Mouse (Mus musculus): ENCODE measurements at regions not wholly inside any gene's neighbourhood (a gene's known extent, or its start where the extent isn't known, plus 50 kb on each side); places are given as distances from the start of the nearest gene placed in this dataset.

DNA sequence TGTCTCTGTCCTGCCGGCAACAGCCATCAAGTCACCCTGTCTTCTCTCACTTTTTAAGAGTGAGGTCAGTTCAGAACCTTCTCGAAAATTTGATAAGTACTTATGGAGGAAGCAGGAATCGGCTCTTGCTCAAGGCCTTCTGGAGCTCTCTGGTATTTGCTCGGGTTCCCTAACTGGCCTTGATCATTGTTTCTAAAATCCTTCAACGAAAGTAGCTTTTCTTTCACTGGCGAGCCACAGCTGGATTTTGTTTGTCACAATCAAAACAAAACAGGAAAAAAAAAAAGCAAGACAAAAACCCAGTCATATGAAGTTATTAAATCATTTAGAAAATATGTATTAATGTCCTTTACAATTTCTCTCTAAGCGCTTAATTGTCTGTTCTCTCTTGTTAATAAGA lies 156.6 kb upstream of the Tex13c2 start:
- Histone ChIP-seq H3K4me1 (ENCODE audit: control insufficient read depth, insufficient read depth, low read length) (no peaks in the 10 kb centered on the region), H3K4me3 (ENCODE audit: control insufficient read depth, low read depth, low read length) (no peak overlapping the region), H3K27ac (ENCODE audit: control insufficient read depth, insufficient read depth, low read depth, low read length) (no peak overlapping the region), H3K27me3 (ENCODE audit: control insufficient read depth, insufficient read depth, low read length) (no peaks in the 10 kb centered on the region), H3K36me3 (ENCODE audit: control insufficient read depth, insufficient read depth, low read length) (no peaks in the 10 kb centered on the region)
- TF ChIP-seq CTCF (IDR thresholded peaks at IDR 0.05; ENCODE audit: control insufficient read depth, insufficient read depth, insufficient replicate concordance, low read depth, low read length) (no peak), POLR2A (IDR thresholded peaks at IDR 0.05; ENCODE audit: control insufficient read depth, low read depth, low read length) (no peak)

DNA sequence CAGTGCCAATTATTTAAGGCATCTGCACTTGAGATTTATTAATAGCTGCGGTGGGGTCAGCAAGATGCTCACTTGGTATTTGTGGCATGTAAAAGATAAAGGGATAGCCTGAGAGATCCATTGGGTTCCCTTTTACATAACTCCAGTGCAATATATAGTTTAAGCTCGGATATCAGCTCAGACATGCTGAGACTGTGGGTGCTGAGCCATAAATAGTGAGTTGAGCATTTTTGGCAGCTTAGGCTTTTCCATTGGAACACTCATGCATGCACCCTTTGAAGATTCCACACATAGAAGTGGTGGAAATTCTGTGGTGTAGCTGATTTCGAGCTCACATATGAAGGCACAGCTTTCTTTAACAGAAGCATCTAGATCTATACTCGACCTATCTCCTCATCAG lies 155.9 kb upstream of the Tex13c2 start:
- H3K27ac ChIP-seq (ENCODE audit: control insufficient read depth, insufficient read depth, low read depth, low read length), result no peak overlapping the region
- H3K27me3 ChIP-seq (ENCODE audit: control insufficient read depth, insufficient read depth, low read length), result no peaks in the 10 kb centered on the region
- TF ChIP-seq POLR2A (IDR thresholded peaks at IDR 0.05; ENCODE audit: control insufficient read depth, low read depth, low read length) (no peak), CTCF (IDR thresholded peaks at IDR 0.05; ENCODE audit: control insufficient read depth, insufficient read depth, insufficient replicate concordance, low read depth, low read length) (no peak)
- no peaks in the 10 kb centered on the region for H3K36me3 ChIP-seq (ENCODE audit: control insufficient read depth, insufficient read depth, low read length)
- H3K4me3 ChIP-seq (ENCODE audit: control insufficient read depth, low read depth, low read length), result no peak overlapping the region
- H3K4me1 ChIP-seq (ENCODE audit: control insufficient read depth, insufficient read depth, low read length), result no peaks in the 10 kb centered on the region

DNA sequence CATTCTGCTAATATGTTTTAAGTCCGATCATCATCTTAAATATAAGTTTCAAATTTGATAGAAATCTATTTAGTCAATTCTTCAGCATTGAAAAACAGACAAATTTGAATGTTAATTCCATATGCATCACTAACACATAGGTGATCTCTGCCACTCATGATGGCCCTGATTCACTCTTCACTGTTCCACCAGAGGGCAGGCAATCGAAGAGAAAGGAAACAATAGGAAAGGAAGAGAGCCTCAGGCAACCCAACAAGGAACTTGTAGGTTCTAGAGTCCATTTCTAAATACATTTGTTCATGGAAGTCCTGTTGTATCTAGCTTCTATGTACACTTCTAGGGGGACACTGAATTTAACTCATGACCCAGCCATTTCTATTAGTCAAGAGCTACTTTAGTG lies 154.7 kb upstream of the Tex13c2 start:
- Histone ChIP-seq H3K27me3 (ENCODE audit: control insufficient read depth, insufficient read depth, low read length) (no peaks in the 10 kb centered on the region), H3K4me1 (ENCODE audit: control insufficient read depth, insufficient read depth, low read length) (no peaks in the 10 kb centered on the region), H3K27ac (ENCODE audit: control insufficient read depth, insufficient read depth, low read depth, low read length) (no peak overlapping the region), H3K4me3 (ENCODE audit: control insufficient read depth, low read depth, low read length) (no peak overlapping the region), H3K36me3 (ENCODE audit: control insufficient read depth, insufficient read depth, low read length) (no peaks in the 10 kb centered on the region)
- TF ChIP-seq CTCF (IDR thresholded peaks at IDR 0.05; ENCODE audit: control insufficient read depth, insufficient read depth, insufficient replicate concordance, low read depth, low read length), result no peak
- no peak for TF ChIP-seq POLR2A (IDR thresholded peaks at IDR 0.05; ENCODE audit: control insufficient read depth, low read depth, low read length)

DNA sequence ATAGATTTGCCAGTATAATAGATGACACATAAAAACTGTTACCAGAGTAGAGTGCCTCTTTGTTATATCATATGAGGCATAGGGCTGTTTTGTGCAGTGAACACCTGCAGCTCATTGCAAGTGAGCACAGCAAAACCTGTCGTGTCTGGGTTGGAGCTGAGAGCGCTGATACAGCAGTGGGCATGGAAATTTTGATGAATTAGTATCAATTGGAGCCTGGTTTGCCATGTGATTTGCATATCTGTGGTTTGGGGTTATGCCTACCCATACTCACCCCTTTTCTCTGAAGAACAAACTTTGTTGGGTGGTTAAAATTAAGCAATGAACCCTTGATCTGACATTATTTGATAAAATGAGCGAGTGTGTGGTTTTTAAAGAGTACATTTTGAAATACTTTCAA lies 152.7 kb upstream of the Tex13c2 start:
- no peaks in the 10 kb centered on the region for H3K36me3 ChIP-seq (ENCODE audit: control insufficient read depth, insufficient read depth, low read length)
- H3K27ac ChIP-seq (ENCODE audit: control insufficient read depth, insufficient read depth, low read depth, low read length), result no peak overlapping the region
- no peaks in the 10 kb centered on the region for H3K27me3 ChIP-seq (ENCODE audit: control insufficient read depth, insufficient read depth, low read length)
- TF ChIP-seq CTCF (IDR thresholded peaks at IDR 0.05; ENCODE audit: control insufficient read depth, insufficient read depth, insufficient replicate concordance, low read depth, low read length) (no peak), POLR2A (IDR thresholded peaks at IDR 0.05; ENCODE audit: control insufficient read depth, low read depth, low read length) (no peak)
- no peak overlapping the region for H3K4me3 ChIP-seq (ENCODE audit: control insufficient read depth, low read depth, low read length)
- no peaks in the 10 kb centered on the region for H3K4me1 ChIP-seq (ENCODE audit: control insufficient read depth, insufficient read depth, low read length)

DNA sequence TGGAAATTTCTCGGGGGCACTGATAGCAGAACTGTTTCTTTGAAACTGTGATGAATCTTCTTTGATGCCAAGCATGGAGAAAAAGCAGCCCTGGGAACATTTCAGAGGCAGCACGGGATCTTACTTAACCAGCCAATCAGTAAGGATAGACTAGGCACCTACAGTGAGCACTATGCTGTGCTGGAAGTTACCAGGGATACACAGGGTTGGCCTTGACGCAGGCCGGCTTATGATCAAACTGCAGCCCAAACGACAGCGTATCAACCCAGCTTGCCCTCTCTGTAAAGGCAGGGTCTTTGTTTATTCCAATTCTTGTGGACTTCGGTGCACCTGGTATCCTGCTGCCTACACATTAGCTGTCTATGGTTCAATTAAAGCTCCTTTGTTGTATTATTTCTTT lies 147.1 kb upstream of the Tex13c2 start:
- H3K27ac ChIP-seq (ENCODE audit: control insufficient read depth, insufficient read depth, low read depth, low read length), result no peak overlapping the region

DNA sequence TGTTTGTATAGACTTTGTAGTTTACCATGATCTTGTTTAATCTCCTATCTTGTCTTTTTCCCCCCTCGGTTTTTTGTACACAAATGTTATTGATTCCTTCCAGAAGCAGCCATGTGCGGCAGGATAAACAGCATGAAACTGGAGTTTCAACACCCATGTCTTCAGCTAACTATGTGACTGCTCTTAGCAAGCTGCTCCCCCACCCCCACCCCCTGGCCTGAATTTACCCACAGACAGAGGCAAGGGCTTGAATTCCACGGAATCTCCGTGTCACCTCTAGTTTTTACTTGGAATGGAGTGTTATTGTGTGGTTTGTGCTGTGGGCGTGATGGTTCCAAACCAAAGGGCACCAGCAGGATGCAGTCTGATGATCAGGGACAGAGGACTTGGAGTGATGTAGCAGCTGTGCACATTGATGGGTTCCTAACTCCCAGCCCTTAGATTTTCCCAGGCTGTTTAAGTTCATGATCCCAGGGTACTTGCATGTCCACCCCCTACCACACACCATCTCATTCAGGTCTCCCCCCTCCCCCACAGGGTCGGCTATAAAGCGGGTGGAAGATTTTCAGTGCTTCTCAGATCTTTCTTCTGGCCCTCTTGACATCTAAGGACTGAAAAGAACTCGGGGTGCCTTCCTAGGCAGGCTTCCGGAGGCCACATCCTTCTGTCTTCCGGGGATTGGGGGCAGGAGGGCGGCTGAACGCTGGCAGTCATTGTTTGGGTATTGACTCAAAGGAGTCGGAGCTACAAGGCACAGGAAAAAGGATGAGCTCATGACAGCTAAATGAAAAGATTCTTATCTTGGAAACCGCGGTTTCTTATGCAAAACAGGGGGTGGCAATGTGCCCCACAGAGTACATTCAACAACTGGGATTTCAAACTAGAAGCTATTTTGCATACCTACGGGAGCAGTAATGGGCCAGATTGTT lies 146.3 kb upstream of the Tex13c2 start:
- Histone ChIP-seq H3K27ac (ENCODE audit: control insufficient read depth, insufficient read depth, low read depth, low read length) (no peak overlapping the region), H3K4me1 (ENCODE audit: control insufficient read depth, insufficient read depth, low read length) (no peaks in the 10 kb centered on the region), H3K4me3 (ENCODE audit: control insufficient read depth, low read depth, low read length) (no peak overlapping the region), H3K27me3 (ENCODE audit: control insufficient read depth, insufficient read depth, low read length) (no peaks in the 10 kb centered on the region), H3K36me3 (ENCODE audit: control insufficient read depth, insufficient read depth, low read length) (no peaks in the 10 kb centered on the region)
- TF ChIP-seq CTCF (IDR thresholded peaks at IDR 0.05; ENCODE audit: control insufficient read depth, insufficient read depth, insufficient replicate concordance, low read depth, low read length) (no peak), POLR2A (IDR thresholded peaks at IDR 0.05; ENCODE audit: control insufficient read depth, low read depth, low read length) (no peak)

More for the DNA sequence above, 147.1 kb upstream of the Tex13c2 start:
- H3K4me3 ChIP-seq (ENCODE audit: control insufficient read depth, low read depth, low read length), result no peak overlapping the region
- no peak for TF ChIP-seq CTCF (IDR thresholded peaks at IDR 0.05; ENCODE audit: control insufficient read depth, insufficient read depth, insufficient replicate concordance, low read depth, low read length)
- no peak for TF ChIP-seq POLR2A (IDR thresholded peaks at IDR 0.05; ENCODE audit: control insufficient read depth, low read depth, low read length)
- no peaks in the 10 kb centered on the region for H3K36me3 ChIP-seq (ENCODE audit: control insufficient read depth, insufficient read depth, low read length)
- no peaks in the 10 kb centered on the region for H3K27me3 ChIP-seq (ENCODE audit: control insufficient read depth, insufficient read depth, low read length)
- H3K4me1 ChIP-seq (ENCODE audit: control insufficient read depth, insufficient read depth, low read length), result no peaks in the 10 kb centered on the region

DNA sequence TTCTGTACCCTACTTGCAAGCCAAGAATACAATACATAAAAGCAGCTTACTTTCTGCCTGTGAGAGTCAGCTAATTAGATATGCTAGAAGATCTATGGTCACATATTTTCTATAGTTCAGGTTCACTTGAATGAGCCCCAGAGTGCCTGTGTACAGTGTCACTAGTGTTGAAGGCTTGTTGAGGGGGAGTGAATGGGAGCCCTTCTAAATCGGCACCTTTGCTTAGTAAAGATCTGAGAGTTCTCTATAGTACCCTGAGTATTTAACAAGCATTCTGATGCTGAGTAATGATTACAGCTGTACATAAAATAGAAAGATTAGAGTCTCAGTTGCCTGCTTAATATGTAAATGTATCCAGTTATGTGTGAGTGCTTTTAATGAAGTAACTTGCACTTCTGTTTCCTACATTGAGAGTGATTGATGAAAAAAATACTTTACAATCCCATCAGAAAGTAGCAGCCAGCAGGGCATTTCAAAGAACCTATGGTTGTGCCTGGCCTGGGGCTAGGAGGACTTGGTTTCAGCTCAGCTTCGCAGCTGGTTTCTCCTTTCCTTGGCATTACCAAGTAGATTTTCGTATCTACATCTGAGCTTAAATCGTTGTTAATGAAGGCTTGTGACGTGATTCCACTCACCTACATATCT lies 136.8 kb upstream of the Tex13c2 start:
- Histone ChIP-seq H3K27me3 (ENCODE audit: control insufficient read depth, insufficient read depth, low read length) (no peaks in the 10 kb centered on the region), H3K27ac (ENCODE audit: control insufficient read depth, insufficient read depth, low read depth, low read length) (no peak overlapping the region), H3K36me3 (ENCODE audit: control insufficient read depth, insufficient read depth, low read length) (no peaks in the 10 kb centered on the region), H3K4me1 (ENCODE audit: control insufficient read depth, insufficient read depth, low read length) (no peaks in the 10 kb centered on the region), H3K4me3 (ENCODE audit: control insufficient read depth, low read depth, low read length) (no peak overlapping the region)
- no peak for TF ChIP-seq POLR2A (IDR thresholded peaks at IDR 0.05; ENCODE audit: control insufficient read depth, low read depth, low read length)
- TF ChIP-seq CTCF (IDR thresholded peaks at IDR 0.05; ENCODE audit: control insufficient read depth, insufficient read depth, insufficient replicate concordance, low read depth, low read length), result no peak

Data from testis, adult 2 months (tissue).